Comparison of ENCODE assay signal across 31 mouse cellular contexts in the genomic region with DNA sequence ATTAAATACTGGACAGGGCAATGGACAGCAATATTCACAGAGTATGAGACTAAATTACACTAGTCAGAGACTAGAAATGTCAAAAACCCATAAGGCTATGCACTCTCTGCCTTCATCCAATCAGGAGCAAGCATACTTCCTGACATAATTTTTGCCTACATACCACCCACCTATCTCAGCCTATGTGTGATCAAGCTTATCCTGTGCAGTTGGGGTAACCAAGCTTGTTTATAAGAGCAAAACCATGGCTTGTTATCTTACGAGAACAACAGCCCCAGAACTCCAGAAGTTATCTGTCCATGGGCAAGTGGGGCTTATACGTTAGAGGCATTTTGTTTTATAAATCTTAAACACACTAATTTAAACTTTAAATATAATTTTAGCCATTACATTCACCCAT. TPM values are rescaled to one million over a fixed set of nuclear protein-coding genes. Genes with fewer than 3 reads are reported as not detected.
DNase-seq lines count a peak whose midpoint lies in the region; ATAC-seq lines count a peak whose summit lies in the region.
"Had no signal": no experiment of that assay in that cellular context is flagged by ENCODE, and none has a peak within 500 bp of the region (broad histone marks: within the 10 kb centered on the region; RNA-seq: fewer than 3 reads in every experiment).

No protein-coding gene starts in this region.

- H3K36me3 ChIP-seq in liver, embryonic 11.5 days (ENCODE audit: control insufficient read depth, insufficient read depth, low read length) = no peaks in the 10 kb centered on the region
- no peaks in the 10 kb centered on the region for H3K36me3 ChIP-seq in liver, embryonic 13.5 days
- no peaks in the 10 kb centered on the region for H3K36me3 ChIP-seq in liver, embryonic 16.5 days (ENCODE audit: control insufficient read depth, insufficient read depth)
- H3K36me3 ChIP-seq in hindbrain, embryonic 10.5 days = no peaks in the 10 kb centered on the region
- H3K36me3 ChIP-seq: embryonic facial prominence, embryonic 12.5 days; embryonic facial prominence, embryonic 15.5 days; G1E; heart, embryonic 12.5 days; heart, embryonic 15.5 days; hindbrain, embryonic 12.5 days; hindbrain, embryonic 15.5 days had no signal

- H3K4me2 ChIP-seq in liver, embryonic 11.5 days = no peak overlapping the region
- no peak overlapping the region for H3K4me2 ChIP-seq in liver, embryonic 13.5 days
- no peak overlapping the region for H3K4me2 ChIP-seq in liver, embryonic 16.5 days (ENCODE audit: low read depth, low read length)
- H3K4me2 ChIP-seq: embryonic facial prominence, embryonic 12.5 days; embryonic facial prominence, embryonic 15.5 days; heart, embryonic 12.5 days; heart, embryonic 15.5 days; hindbrain, embryonic 12.5 days; hindbrain, embryonic 15.5 days had no signal

- H3K4me3 ChIP-seq in liver, embryonic 11.5 days (ENCODE audit: low read depth, low read length) = no peak overlapping the region
- H3K4me3 ChIP-seq in liver, embryonic 13.5 days (replicated peaks) = no peak overlapping the region
- H3K4me3 ChIP-seq in liver, embryonic 16.5 days (ENCODE audit: low read depth, low read length) = no peak overlapping the region
- H3K4me3 ChIP-seq in hindbrain, embryonic 10.5 days = no peak overlapping the region
- H3K4me3 ChIP-seq: embryonic facial prominence, embryonic 12.5 days; embryonic facial prominence, embryonic 15.5 days; gastrocnemius, adult 2 months; heart, embryonic 12.5 days; heart, embryonic 15.5 days; hindbrain, embryonic 12.5 days; hindbrain, embryonic 15.5 days had no signal

- no peaks in the 10 kb centered on the region; the same call in 1 of the 2 replicates for H3K4me1 ChIP-seq in liver, embryonic 11.5 days (replicated peaks; ENCODE audit: control insufficient read depth, insufficient read depth, low read length)
- 0 out of 2 replicates have a peak, but pooled peaks cover 3% of the 10 kb centered on the region for H3K4me1 ChIP-seq in liver, embryonic 13.5 days (replicated peaks)
- H3K4me1 ChIP-seq in liver, embryonic 16.5 days (ENCODE audit: control insufficient read depth, low read depth, low read length) = no peaks in the 10 kb centered on the region
- peaks cover 22% of the 10 kb centered on the region for H3K4me1 ChIP-seq in hindbrain, embryonic 10.5 days (replicated peaks)
- H3K4me1 ChIP-seq: embryonic facial prominence, embryonic 12.5 days; embryonic facial prominence, embryonic 15.5 days; hindbrain, embryonic 12.5 days had no signal

- no peak for DNase-seq in liver, embryonic 11.5 days (ENCODE audit: low spot score)
- no peak for DNase-seq in liver
- no peak for DNase-seq in liver, embryonic 13.5 days
- no peak for DNase-seq in hindbrain, embryonic 10.5 days (ENCODE audit: low spot score)
- DNase-seq in spleen, postnatal 36 days (ENCODE audit: low spot score in 2 of 2) = no peak
- DNase-seq: adrenal gland, adult 2 months; adrenal gland, postnatal 14 days; B cell, adult 2 months; cerebellum, adult 18-20 months; cerebellum, adult 9-10 months; cerebellum, postnatal 14 days; forebrain, postnatal 0 days; gastrocnemius, adult 2 months; gastrocnemius, postnatal 14 days; heart, adult 18-20 months; heart, postnatal 14 days; heart, postnatal 4 days had no signal

- H3K27ac ChIP-seq in liver, embryonic 11.5 days (ENCODE audit: low read depth, low read length) = no peak overlapping the region
- H3K27ac ChIP-seq in liver, embryonic 13.5 days = no peak overlapping the region
- no peak overlapping the region for H3K27ac ChIP-seq in liver, embryonic 16.5 days (ENCODE audit: low read length)
- no peak overlapping the region for H3K27ac ChIP-seq in hindbrain, embryonic 10.5 days
- H3K27ac ChIP-seq: embryonic facial prominence, embryonic 12.5 days; embryonic facial prominence, embryonic 15.5 days; gastrocnemius, adult 2 months; heart, embryonic 15.5 days; hindbrain, embryonic 12.5 days; hindbrain, embryonic 15.5 days had no signal

- no peaks in the 10 kb centered on the region for H3K9me3 ChIP-seq in liver, embryonic 11.5 days (ENCODE audit: control insufficient read depth, low read length)
- no peaks in the 10 kb centered on the region for H3K9me3 ChIP-seq in liver, embryonic 13.5 days (replicated peaks)
- H3K9me3 ChIP-seq in liver, embryonic 16.5 days (replicated peaks; ENCODE audit: control insufficient read depth, low read length) = no peaks in the 10 kb centered on the region
- H3K9me3 ChIP-seq in hindbrain, embryonic 10.5 days = no peaks in the 10 kb centered on the region
- H3K9me3 ChIP-seq: embryonic facial prominence, embryonic 12.5 days; embryonic facial prominence, embryonic 15.5 days; G1E; heart, embryonic 12.5 days; heart, embryonic 15.5 days; hindbrain, embryonic 12.5 days; hindbrain, embryonic 15.5 days had no signal

- 58% methylated on average over 2 of the region's 2 CpGs for WGBS in liver, embryonic 11.5 days
- WGBS in liver, embryonic 13.5 days (ENCODE audit: insufficient replicate concordance) = 23% methylated on average over 2 of the region's 2 CpGs
- 26% methylated on average over 2 of the region's 2 CpGs for WGBS in liver, embryonic 16.5 days (ENCODE audit: insufficient replicate concordance)
- 87% methylated on average over 2 of the region's 2 CpGs for WGBS in hindbrain, embryonic 10.5 days

- peak; percentile 77 for ATAC-seq in liver, embryonic 11.5 days (replicated peaks; ENCODE audit: low FRiP score)
- peak; percentile 66 for ATAC-seq in liver, embryonic 13.5 days (ENCODE audit: low read depth)
- ATAC-seq in liver, embryonic 16.5 days (ENCODE audit: low read depth) = peak; percentile 53; the same call in 1 of the 2 replicates
- ATAC-seq in megakaryocyte-erythroid progenitor cell, adult 5-6 weeks (replicated peaks; ENCODE audit: low FRiP score, low TSS enrichment, poor library complexity, severe bottlenecking) = peak; percentile 96
- no peak for ATAC-seq in activated CD4-positive, CD25-positive, alpha-beta regulatory T cell, adult 4 months
- ATAC-seq: forebrain, embryonic 14.5 days; forebrain, postnatal 0 days; Patski had no signal

- peaks cover under 1% of the 10 kb centered on the region; the same call in 1 of the 2 replicates for H3K27me3 ChIP-seq in liver, embryonic 11.5 days (replicated peaks; ENCODE audit: control insufficient read depth, insufficient read depth, low read length)
- peaks cover 4% of the 10 kb centered on the region; the same call in 1 of the 2 replicates for H3K27me3 ChIP-seq in liver, embryonic 13.5 days
- no peaks in the 10 kb centered on the region for H3K27me3 ChIP-seq in liver, embryonic 16.5 days (ENCODE audit: control insufficient read depth, insufficient read depth, low read depth, low read length)
- H3K27me3 ChIP-seq in hindbrain, embryonic 10.5 days (ENCODE audit: insufficient read depth, poor library complexity, severe bottlenecking) = peaks cover 19% of the 10 kb centered on the region
- H3K27me3 ChIP-seq: CH12.LX; hindbrain, embryonic 15.5 days; Patski had no signal

- H3K9ac ChIP-seq in liver, embryonic 11.5 days (ENCODE audit: low read depth, low read length) = no peak overlapping the region
- H3K9ac ChIP-seq in liver, embryonic 13.5 days = no peak overlapping the region
- no peak overlapping the region for H3K9ac ChIP-seq in liver, embryonic 16.5 days (ENCODE audit: low read depth, low read length)
- H3K9ac ChIP-seq: embryonic facial prominence, embryonic 12.5 days; embryonic facial prominence, embryonic 15.5 days; forebrain, postnatal 0 days; heart, embryonic 12.5 days; heart, embryonic 15.5 days; hindbrain, embryonic 12.5 days; hindbrain, embryonic 15.5 days had no signal

RNA-seq across cellular contexts. Expression of a gene that starts 8.5 kb away (rescaled TPM):
- polyA plus RNA-seq in liver, embryonic 11.5 days (2014; fragmentation: Nextera tagmentation; extraction: Ambion mirVana) = 0.40 and 0.45 TPM in 2 replicates
- polyA plus RNA-seq in liver, embryonic 13.5 days (2015; fragmentation: Nextera tagmentation; extraction: Ambion mirVana) = 0.20 and 0.28 TPM in 2 replicates
- 0.13 and 0.19 TPM in 2 replicates for polyA plus RNA-seq in liver, embryonic 16.5 days (2015; fragmentation: Nextera tagmentation; extraction: Ambion mirVana)
- 1.9 and 4.2 TPM in 2 replicates for total RNA-seq in megakaryocyte-erythroid progenitor cell, adult 5-6 weeks (2014; fragmentation: Nextera tagmentation)
- total RNA-seq in megakaryocyte-erythroid progenitor cell, adult 5-6 weeks (2017) = 1.4 and 3.0 TPM in 2 replicates
- polyA plus RNA-seq in hindbrain, embryonic 10.5 days (2016; fragmentation: Nextera tagmentation; extraction: Ambion mirVana) = 0.96 and 1.3 TPM in 2 replicates
- 1 to 10 TPM; 1.2 to 1.7 TPM for polyA plus RNA-seq in activated CD4-positive, CD25-positive, alpha-beta regulatory T cell, adult 4 months (2017; shearing (Covaris generic))
- polyA plus RNA-seq: G1E had no signal

RNA-seq across cellular contexts. Expression of a gene that starts 11.9 kb away (rescaled TPM):
- polyA plus RNA-seq in liver, embryonic 11.5 days (2014; fragmentation: Nextera tagmentation; extraction: Ambion mirVana) = 0.32 and 1.1 TPM in 2 replicates
- polyA plus RNA-seq in liver, embryonic 13.5 days (2015; fragmentation: Nextera tagmentation; extraction: Ambion mirVana) = 0.73 and 0.93 TPM in 2 replicates
- polyA plus RNA-seq in liver, embryonic 16.5 days (2015; fragmentation: Nextera tagmentation; extraction: Ambion mirVana) = 1.0 and 1.1 TPM in 2 replicates
- 7.1 and 7.8 TPM in 2 replicates for total RNA-seq in megakaryocyte-erythroid progenitor cell, adult 5-6 weeks (2014; fragmentation: Nextera tagmentation)
- 1.4 and 8.0 TPM in 2 replicates for total RNA-seq in megakaryocyte-erythroid progenitor cell, adult 5-6 weeks (2017)
- 0.37 and 0.75 TPM in 2 replicates for polyA plus RNA-seq in hindbrain, embryonic 10.5 days (2016; fragmentation: Nextera tagmentation; extraction: Ambion mirVana)
- 100 to 1,000 TPM in 1 of 2 experiments, 10 to 100 TPM in 1; 97.4 to 135 TPM for polyA plus RNA-seq in activated CD4-positive, CD25-positive, alpha-beta regulatory T cell, adult 4 months (2017; shearing (Covaris generic))
- polyA plus RNA-seq: G1E had no signal

RNA-seq across cellular contexts. Expression of a gene that starts 33.2 kb away (rescaled TPM):
- 2.7 and 3.3 TPM in 2 replicates for polyA plus RNA-seq in liver, embryonic 11.5 days (2014; fragmentation: Nextera tagmentation; extraction: Ambion mirVana)
- 1.9 and 2.0 TPM in 2 replicates for polyA plus RNA-seq in liver, embryonic 13.5 days (2015; fragmentation: Nextera tagmentation; extraction: Ambion mirVana)
- polyA plus RNA-seq in liver, embryonic 16.5 days (2015; fragmentation: Nextera tagmentation; extraction: Ambion mirVana) = 2.2 and 2.3 TPM in 2 replicates
- 1.7 and 1.9 TPM in 2 replicates for total RNA-seq in megakaryocyte-erythroid progenitor cell, adult 5-6 weeks (2014; fragmentation: Nextera tagmentation)
- total RNA-seq in megakaryocyte-erythroid progenitor cell, adult 5-6 weeks (2017) = 2.0 and 3.0 TPM in 2 replicates
- polyA plus RNA-seq in hindbrain, embryonic 10.5 days (2016; fragmentation: Nextera tagmentation; extraction: Ambion mirVana) = 10.5 and 12.5 TPM in 2 replicates
- polyA plus RNA-seq in activated CD4-positive, CD25-positive, alpha-beta regulatory T cell, adult 4 months (2017; shearing (Covaris generic)) = 1 to 10 TPM; 4.8 to 6.1 TPM
- polyA plus RNA-seq: G1E had no signal

RNA-seq across cellular contexts. Expression of a gene that starts 40.8 kb away (rescaled TPM):
- 14.5 and 17.9 TPM in 2 replicates for polyA plus RNA-seq in liver, embryonic 11.5 days (2014; fragmentation: Nextera tagmentation; extraction: Ambion mirVana)
- 10.9 and 12.1 TPM in 2 replicates for polyA plus RNA-seq in liver, embryonic 13.5 days (2015; fragmentation: Nextera tagmentation; extraction: Ambion mirVana)
- 7.2 and 9.8 TPM in 2 replicates for polyA plus RNA-seq in liver, embryonic 16.5 days (2015; fragmentation: Nextera tagmentation; extraction: Ambion mirVana)
- total RNA-seq in megakaryocyte-erythroid progenitor cell, adult 5-6 weeks (2014; fragmentation: Nextera tagmentation) = 15.2 and 18.7 TPM in 2 replicates
- total RNA-seq in megakaryocyte-erythroid progenitor cell, adult 5-6 weeks (2017) = 34.5 and 49.2 TPM in 2 replicates
- polyA plus RNA-seq in hindbrain, embryonic 10.5 days (2016; fragmentation: Nextera tagmentation; extraction: Ambion mirVana) = 3.4 and 4.4 TPM in 2 replicates
- 100 to 1,000 TPM; 237 to 239 TPM for polyA plus RNA-seq in activated CD4-positive, CD25-positive, alpha-beta regulatory T cell, adult 4 months (2017; shearing (Covaris generic))

RNA-seq across cellular contexts. Expression of a gene that starts 41.4 kb away (rescaled TPM):
- polyA plus RNA-seq in liver, embryonic 11.5 days (2014; fragmentation: Nextera tagmentation; extraction: Ambion mirVana) = not detected in 2 replicates
- polyA plus RNA-seq in liver, embryonic 13.5 days (2015; fragmentation: Nextera tagmentation; extraction: Ambion mirVana) = not detected in 2 replicates
- not detected in 2 replicates for polyA plus RNA-seq in liver, embryonic 16.5 days (2015; fragmentation: Nextera tagmentation; extraction: Ambion mirVana)
- total RNA-seq in megakaryocyte-erythroid progenitor cell, adult 5-6 weeks (2014; fragmentation: Nextera tagmentation) = not detected in 2 replicates
- total RNA-seq in megakaryocyte-erythroid progenitor cell, adult 5-6 weeks (2017) = not detected in 2 replicates
- polyA plus RNA-seq in hindbrain, embryonic 10.5 days (2016; fragmentation: Nextera tagmentation; extraction: Ambion mirVana) = 1.2 TPM in 1 of 2 replicates, not detected in the other
- polyA plus RNA-seq in activated CD4-positive, CD25-positive, alpha-beta regulatory T cell, adult 4 months (2017; shearing (Covaris generic)) = not detected
- total RNA-seq: adrenal gland, adult 2 months; adrenal gland, postnatal 14 days; CH12.LX; forebrain, postnatal 0 days; G1E; gastrocnemius, adult 2 months; heart, adult 18-20 months; heart, postnatal 14 days; heart, postnatal 4 days had no signal
- polyA plus RNA-seq: adrenal gland, adult 2 months; embryonic facial prominence, embryonic 12.5 days; embryonic facial prominence, embryonic 15.5 days; forebrain, embryonic 14.5 days; forebrain, postnatal 0 days; frontal cortex, adult 2 months; G1E; heart, embryonic 12.5 days; heart, embryonic 15.5 days; hindbrain, embryonic 12.5 days had no signal

Comparison
In these comparisons a context has a peak if more than half of its experiments do, and no peak if none do; other contexts are left out.
1. RNA of a gene that starts 11.9 kb away (polyA plus RNA-seq): 97.4 to 135 TPM in activated CD4-positive, CD25-positive, alpha-beta regulatory T cell, adult 4 months; 1.0 to 1.1 TPM in liver, embryonic 16.5 days, 0.32 to 1.1 TPM in liver, embryonic 11.5 days, 0.73 to 0.93 TPM in liver, embryonic 13.5 days and 0.37 to 0.75 TPM in hindbrain, embryonic 10.5 days; every median in the first group is over 10 times any median in the second.